Mouse (Mus musculus): Measurements from ENCODE around the gene BC049352.

Gene BC049352

GRCm38 (mm10) chr9:45299231-45300006 lies 117.6 kb downstream of the BC049352 start:
- 77% methylated on average over 11 of the region's 11 CpGs for WGBS
